Mouse (Mus musculus): ENCODE measurements around the gene Cyp2u1. TPM values are rescaled to one million over a fixed set of nuclear protein-coding genes. Genes with fewer than 3 reads are reported as not detected.
A peak's percentile ranks its signal among the peaks of the same experiment; 100 is the strongest.
"Not testable (repeated sequence)": the region's sequence is repeated elsewhere in the genome, so short reads cannot be mapped to it uniquely, and the experiment has no call there.

Cyp2u1 gene
- polyA plus RNA-seq, 1 experiment from 2014 or later, result 3.9 TPM

- not testable (repeated sequence) for H3K4me3 ChIP-seq (ENCODE audit: low read length); H3K27ac ChIP-seq (ENCODE audit: low read length); ATAC-seq (ENCODE audit: low FRiP score, low TSS enrichment); H3K9me3 ChIP-seq (ENCODE audit: low read length); H3K36me3 ChIP-seq (ENCODE audit: insufficient read depth, low read length); H3K4me2 ChIP-seq (replicated peaks; ENCODE audit: low read depth, low read length); H3K27me3 ChIP-seq (ENCODE audit: insufficient read depth, low read length); H3K9ac ChIP-seq (replicated peaks; ENCODE audit: low read length)
- 84% methylated on average over 7 of the region's 7 CpGs for WGBS
- peaks cover 33% of the 10 kb centered on the region for H3K4me1 ChIP-seq (ENCODE audit: insufficient read depth, low read length)
Measured at GRCm38 (mm10) chr3:131337749-131338148, 34.7 kb upstream of the Cyp2u1 start.

GRCm38 (mm10) chr3:131336629-131337028 is 33.6 kb upstream of the Cyp2u1 start:
- no peak for ATAC-seq (ENCODE audit: low FRiP score, low TSS enrichment)
- peaks cover 33% of the 10 kb centered on the region for H3K4me1 ChIP-seq (ENCODE audit: insufficient read depth, low read length)
- WGBS, result 64% methylated on average over 8 of the region's 8 CpGs

DNA sequence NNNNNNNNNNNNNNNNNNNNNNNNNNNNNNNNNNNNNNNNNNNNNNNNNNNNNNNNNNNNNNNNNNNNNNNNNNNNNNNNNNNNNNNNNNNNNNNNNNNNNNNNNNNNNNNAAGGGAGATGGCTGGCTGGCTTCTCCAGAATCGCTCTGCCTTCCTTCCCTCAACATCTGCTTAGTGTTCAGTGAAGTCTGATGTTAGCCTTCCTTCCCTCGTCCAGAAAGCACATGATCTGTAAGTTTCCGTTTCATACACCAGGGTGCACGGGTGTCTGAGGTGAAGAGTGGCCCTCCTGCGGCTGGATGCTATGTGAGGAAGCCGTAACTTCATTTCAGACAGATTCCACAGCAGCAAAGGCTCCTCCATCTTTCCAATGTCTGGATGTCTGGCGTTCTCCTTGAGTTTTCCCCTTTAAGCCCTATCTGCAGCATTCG is 32.1 kb upstream of the Cyp2u1 start:
- no peak overlapping the region for H3K27ac ChIP-seq (ENCODE audit: low read length)
- no peaks in the 10 kb centered on the region for H3K9me3 ChIP-seq (ENCODE audit: low read length)
- peaks cover 19% of the 10 kb centered on the region for H3K4me1 ChIP-seq (ENCODE audit: insufficient read depth, low read length)
- peak overlapping the region; percentile 43 for H3K4me2 ChIP-seq (replicated peaks; ENCODE audit: low read depth, low read length)
- no peak overlapping the region for H3K9ac ChIP-seq (replicated peaks; ENCODE audit: low read length)
- H3K27me3 ChIP-seq (ENCODE audit: insufficient read depth, low read length), result no peaks in the 10 kb centered on the region
- no peak for ATAC-seq (ENCODE audit: low FRiP score, low TSS enrichment)
- H3K4me3 ChIP-seq (ENCODE audit: low read length), result peak overlapping the region; percentile 12; the same call in 1 of the 2 replicates
- no peaks in the 10 kb centered on the region for H3K36me3 ChIP-seq (ENCODE audit: insufficient read depth, low read length)
- WGBS, result 51% methylated on average over 8 of the region's 8 CpGs

More at GRCm38 (mm10) chr3:131336629-131337028, 33.6 kb upstream of the Cyp2u1 start:
- Histone ChIP-seq H3K36me3 (ENCODE audit: insufficient read depth, low read length) (no peaks in the 10 kb centered on the region), H3K9me3 (ENCODE audit: low read length) (no peaks in the 10 kb centered on the region), H3K4me3 (ENCODE audit: low read length) (no peak overlapping the region), H3K4me2 (replicated peaks; ENCODE audit: low read depth, low read length) (no peak overlapping the region), H3K9ac (replicated peaks; ENCODE audit: low read length) (no peak overlapping the region), H3K27ac (ENCODE audit: low read length) (no peak overlapping the region), H3K27me3 (ENCODE audit: insufficient read depth, low read length) (no peaks in the 10 kb centered on the region)

DNA sequence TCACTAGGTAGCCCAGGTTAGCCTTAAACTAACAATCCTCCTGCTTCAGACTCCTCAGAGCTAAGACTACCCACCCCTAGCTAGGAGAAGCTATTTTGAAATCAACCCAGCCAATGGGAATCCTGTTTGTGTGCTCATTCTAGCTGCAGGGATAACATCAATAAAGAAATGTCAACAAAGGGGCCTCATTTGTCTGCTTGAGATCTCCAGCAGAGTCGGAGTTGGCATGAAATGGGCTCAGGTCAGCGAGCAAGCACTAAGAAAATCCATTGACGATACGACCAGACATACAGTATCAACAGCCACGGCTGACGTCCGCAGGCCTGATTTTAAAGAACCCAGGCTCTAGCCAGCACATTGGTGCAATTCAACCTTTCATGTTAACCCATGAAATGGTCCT is 24.2 kb upstream of the Cyp2u1 start:
- H3K27me3 ChIP-seq (ENCODE audit: insufficient read depth, low read length), result no peaks in the 10 kb centered on the region
- H3K9me3 ChIP-seq (ENCODE audit: low read length), result no peaks in the 10 kb centered on the region
- H3K4me2 ChIP-seq (replicated peaks; ENCODE audit: low read depth, low read length), result no peak overlapping the region
- no peak overlapping the region for H3K27ac ChIP-seq (ENCODE audit: low read length)
- no peak overlapping the region for H3K4me3 ChIP-seq (ENCODE audit: low read length)
- WGBS, result 60% methylated on average over 7 of the region's 7 CpGs
- no peak for ATAC-seq (ENCODE audit: low FRiP score, low TSS enrichment)
- H3K9ac ChIP-seq (replicated peaks; ENCODE audit: low read length), result no peak overlapping the region
- peaks cover 8% of the 10 kb centered on the region for H3K36me3 ChIP-seq (ENCODE audit: insufficient read depth, low read length)
- H3K4me1 ChIP-seq (ENCODE audit: insufficient read depth, low read length), result no peaks in the 10 kb centered on the region

GRCm38 (mm10) chr3:131326637-131327036 is 23.6 kb upstream of the Cyp2u1 start:
- Histone ChIP-seq H3K27ac (ENCODE audit: low read length) (no peak overlapping the region), H3K4me3 (ENCODE audit: low read length) (no peak overlapping the region)

DNA sequence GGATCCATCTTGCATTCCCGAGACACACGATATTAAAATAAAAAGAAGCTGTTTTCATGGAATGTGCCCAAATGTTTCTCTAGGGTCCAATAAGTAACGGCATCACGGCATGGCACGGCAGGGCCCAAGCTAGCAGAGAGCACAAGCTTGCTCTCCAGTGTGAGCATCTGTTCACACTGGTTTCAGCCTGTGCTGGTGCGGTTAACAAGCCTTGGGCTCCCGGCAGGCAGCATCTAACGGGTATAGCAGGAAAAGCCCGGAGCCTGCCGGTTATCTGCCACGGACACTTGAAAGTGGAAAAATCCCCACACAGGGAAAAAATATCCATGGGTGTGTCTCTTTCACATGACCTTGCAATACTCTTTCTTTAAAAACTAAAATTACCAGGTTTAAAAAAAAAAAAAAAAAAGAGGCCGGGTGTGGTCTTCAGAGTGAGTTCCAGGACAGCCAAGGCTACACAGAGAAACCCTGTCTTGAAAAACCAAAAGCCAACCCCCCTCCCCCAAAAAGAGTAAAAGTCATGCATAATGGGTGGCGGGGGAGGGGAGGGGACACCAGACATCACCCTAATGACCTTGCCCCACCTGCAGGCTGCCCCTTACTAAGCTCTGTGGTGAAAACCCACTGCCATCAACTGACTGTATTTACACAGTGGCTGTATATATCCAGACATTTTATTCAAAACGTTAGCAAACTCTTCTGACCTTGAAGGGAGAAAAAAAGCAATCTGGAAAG is 19.2 kb upstream of the Cyp2u1 start:
- WGBS, result 76% methylated on average over 14 of the region's 14 CpGs
- H3K36me3 ChIP-seq (ENCODE audit: insufficient read depth, low read length), result no peaks in the 10 kb centered on the region
- H3K9me3 ChIP-seq (ENCODE audit: low read length), result no peaks in the 10 kb centered on the region
- H3K27ac ChIP-seq (ENCODE audit: low read length), result no peak overlapping the region
- no peak overlapping the region for H3K4me3 ChIP-seq (ENCODE audit: low read length)
- no peak overlapping the region for H3K9ac ChIP-seq (replicated peaks; ENCODE audit: low read length)
- no peak overlapping the region for H3K4me2 ChIP-seq (replicated peaks; ENCODE audit: low read depth, low read length)
- ATAC-seq (ENCODE audit: low FRiP score, low TSS enrichment), result no peak
- no peaks in the 10 kb centered on the region for H3K4me1 ChIP-seq (ENCODE audit: insufficient read depth, low read length)
- H3K27me3 ChIP-seq (ENCODE audit: insufficient read depth, low read length), result no peaks in the 10 kb centered on the region

More at GRCm38 (mm10) chr3:131326637-131327036, 23.6 kb upstream of the Cyp2u1 start:
- Histone ChIP-seq H3K27me3 (ENCODE audit: insufficient read depth, low read length) (no peaks in the 10 kb centered on the region), H3K36me3 (ENCODE audit: insufficient read depth, low read length) (peaks cover 8% of the 10 kb centered on the region), H3K9me3 (ENCODE audit: low read length) (no peaks in the 10 kb centered on the region), H3K4me1 (ENCODE audit: insufficient read depth, low read length) (no peaks in the 10 kb centered on the region), H3K4me2 (replicated peaks; ENCODE audit: low read depth, low read length) (no peak overlapping the region), H3K9ac (replicated peaks; ENCODE audit: low read length) (no peak overlapping the region)
- WGBS, result 88% methylated on average over 4 of the region's 4 CpGs
- no peak for ATAC-seq (ENCODE audit: low FRiP score, low TSS enrichment)

- Histone ChIP-seq H3K36me3 (ENCODE audit: insufficient read depth, low read length) (no peaks in the 10 kb centered on the region), H3K4me2 (replicated peaks; ENCODE audit: low read depth, low read length) (no peak overlapping the region), H3K4me1 (ENCODE audit: insufficient read depth, low read length) (no peaks in the 10 kb centered on the region; the same call in 1 of the 2 replicates), H3K4me3 (ENCODE audit: low read length) (no peak overlapping the region), H3K27ac (ENCODE audit: low read length) (no peak overlapping the region), H3K9ac (replicated peaks; ENCODE audit: low read length) (no peak overlapping the region), H3K27me3 (ENCODE audit: insufficient read depth, low read length) (no peaks in the 10 kb centered on the region), H3K9me3 (ENCODE audit: low read length) (no peaks in the 10 kb centered on the region)
- 0% methylated on average over 3 of the region's 3 CpGs for whole genome bisulfite sequencing
- 0 out of 2 replicates have a peak, but pooled peaks have one; percentile 35 for ATAC-seq (ENCODE audit: low FRiP score, low TSS enrichment)
Measured at GRCm38 (mm10) chr3:131320184-131320583, 17.2 kb upstream of the Cyp2u1 start.

- Histone ChIP-seq H3K27me3 (ENCODE audit: insufficient read depth, low read length) (no peaks in the 10 kb centered on the region), H3K9ac (replicated peaks; ENCODE audit: low read length) (no peak overlapping the region), H3K9me3 (ENCODE audit: low read length) (no peaks in the 10 kb centered on the region), H3K4me3 (ENCODE audit: low read length) (no peak overlapping the region), H3K4me1 (ENCODE audit: insufficient read depth, low read length) (no peaks in the 10 kb centered on the region; the same call in 1 of the 2 replicates), H3K36me3 (ENCODE audit: insufficient read depth, low read length) (no peaks in the 10 kb centered on the region), H3K27ac (ENCODE audit: low read length) (no peak overlapping the region), H3K4me2 (replicated peaks; ENCODE audit: low read depth, low read length) (no peak overlapping the region)
- 58% methylated on average over 2 of the region's 2 CpGs for WGBS
- no peak for ATAC-seq (ENCODE audit: low FRiP score, low TSS enrichment)
Measured at GRCm38 (mm10) chr3:131318211-131318610, 15.2 kb upstream of the Cyp2u1 start.

- H3K4me2 ChIP-seq (replicated peaks; ENCODE audit: low read depth, low read length), result no peak overlapping the region
- H3K9me3 ChIP-seq (ENCODE audit: low read length), result no peaks in the 10 kb centered on the region
- H3K4me3 ChIP-seq (ENCODE audit: low read length), result no peak overlapping the region
- no peaks in the 10 kb centered on the region for H3K27me3 ChIP-seq (ENCODE audit: insufficient read depth, low read length)
- no peak overlapping the region for H3K9ac ChIP-seq (replicated peaks; ENCODE audit: low read length)
- no peaks in the 10 kb centered on the region for H3K36me3 ChIP-seq (ENCODE audit: insufficient read depth, low read length)
- H3K4me1 ChIP-seq (ENCODE audit: insufficient read depth, low read length), result no peaks in the 10 kb centered on the region; the same call in 1 of the 2 replicates
- no peak overlapping the region for H3K27ac ChIP-seq (ENCODE audit: low read length)
- ATAC-seq (ENCODE audit: low FRiP score, low TSS enrichment), result no peak
- WGBS, result 91% methylated on average over 1 of the region's 1 CpGs
Measured at GRCm38 (mm10) chr3:131317126-131317525, 14.1 kb upstream of the Cyp2u1 start.

DNA sequence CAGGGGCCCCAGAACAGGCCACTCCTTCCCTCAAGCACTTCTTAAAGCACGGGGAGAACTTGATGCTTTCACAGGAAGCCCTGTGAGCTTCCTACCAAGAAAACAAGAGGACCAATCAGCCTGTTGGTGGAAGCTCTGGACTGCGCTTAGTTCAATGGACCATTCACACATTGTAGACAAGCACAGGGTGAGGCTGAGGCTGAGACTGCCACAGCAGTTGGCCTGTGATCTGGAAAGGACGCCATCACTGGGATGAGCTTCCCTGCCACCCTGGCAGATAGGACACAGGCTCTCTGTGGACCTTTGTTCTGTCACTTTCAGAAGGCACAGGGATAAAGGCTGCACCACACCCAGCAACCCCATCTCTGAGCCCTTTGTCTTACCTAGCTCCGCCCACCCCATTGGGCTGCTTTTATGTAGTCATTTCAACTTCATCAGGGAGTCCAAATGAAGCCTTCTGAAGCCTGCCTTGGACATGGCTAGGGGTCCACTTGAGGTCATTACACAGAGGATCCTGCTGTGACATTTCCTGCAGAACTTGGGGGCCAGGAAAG is 13.0 kb upstream of the Cyp2u1 start:
- no peaks in the 10 kb centered on the region for H3K27me3 ChIP-seq (ENCODE audit: insufficient read depth, low read length)

More for the DNA sequence above, 13.0 kb upstream of the Cyp2u1 start:
- Histone ChIP-seq H3K36me3 (ENCODE audit: insufficient read depth, low read length) (no peaks in the 10 kb centered on the region), H3K9ac (replicated peaks; ENCODE audit: low read length) (no peak overlapping the region), H3K4me3 (ENCODE audit: low read length) (no peak overlapping the region), H3K27ac (ENCODE audit: low read length) (no peak overlapping the region), H3K9me3 (ENCODE audit: low read length) (no peaks in the 10 kb centered on the region), H3K4me2 (replicated peaks; ENCODE audit: low read depth, low read length) (no peak overlapping the region), H3K4me1 (ENCODE audit: insufficient read depth, low read length) (no peaks in the 10 kb centered on the region; the same call in 1 of the 2 replicates)
- peak; percentile 31; the same call in 1 of the 2 replicates for ATAC-seq (ENCODE audit: low FRiP score, low TSS enrichment)
- WGBS, result 33% methylated on average over 4 of the region's 4 CpGs
